ENCODE assay signal across 8 mouse cellular contexts in genomic region chr6:91616541-91616940, GRCm38 (mm10).
DNase-seq lines count a peak whose midpoint lies in the region; ATAC-seq and TF ChIP-seq lines count a peak whose summit lies in the region.

No protein-coding gene starts in this region.

- peak; percentile 91 for DNase-seq in heart, adult 11 months
- no peak for DNase-seq in heart, adult 2 months
- DNase-seq in adipocyte (ENCODE audit: low spot score) = peak; percentile 31
- DNase-seq in cerebellum, adult 11 months = no peak
- DNase-seq in cerebellum, postnatal 25 days = no peak

- H3K79me2 ChIP-seq in heart, adult 2 months (replicated peaks; ENCODE audit: control insufficient read depth, insufficient read depth, low read length) = no peaks in the 10 kb centered on the region

- H3K27ac ChIP-seq in heart, adult 2 months = no peak overlapping the region
- H3K27ac ChIP-seq in heart, embryonic 16.5 days (ENCODE audit: low read length) = no peak overlapping the region
- H3K27ac ChIP-seq in limb, embryonic 12.5 days = peak overlapping the region; percentile 79; the same call in 1 of the 2 replicates
- H3K27ac ChIP-seq in neural tube, embryonic 13.5 days (replicated peaks) = peak overlapping the region; percentile 93

- intact Hi-C loops in heart, adult 2 months (cut with DNase I) = no loop called here

- no peak overlapping the region for H3K9ac ChIP-seq in heart, adult 2 months (ENCODE audit: low read depth, low read length)
- no peak overlapping the region; the same call in 1 of the 2 replicates for H3K9ac ChIP-seq in heart, embryonic 16.5 days (ENCODE audit: low read length)
- H3K9ac ChIP-seq in limb, embryonic 12.5 days (replicated peaks) = peak overlapping the region; percentile 63
- H3K9ac ChIP-seq in neural tube, embryonic 13.5 days = peak overlapping the region; percentile 76

- WGBS in heart, adult 2 months = 87% methylated on average over 7 of the region's 7 CpGs
- WGBS in heart, embryonic 16.5 days = 70% methylated on average over 7 of the region's 7 CpGs
- 71% methylated on average over 7 of the region's 7 CpGs for WGBS in limb, embryonic 12.5 days
- WGBS in neural tube, embryonic 13.5 days = 35% methylated on average over 7 of the region's 7 CpGs

- no peak for TF ChIP-seq CTCF in heart, adult 2 months (IDR thresholded peaks at IDR 0.05)

- no peak for TF ChIP-seq EP300 in heart, adult 2 months (IDR thresholded peaks at IDR 0.05; ENCODE audit: insufficient read depth, low read depth, low read length)

- no peaks in the 10 kb centered on the region for H3K36me3 ChIP-seq in heart, adult 2 months (ENCODE audit: control insufficient read depth, insufficient read depth, low read length)
- no peaks in the 10 kb centered on the region for H3K36me3 ChIP-seq in heart, embryonic 16.5 days (ENCODE audit: control insufficient read depth, insufficient read depth)
- H3K36me3 ChIP-seq in limb, embryonic 12.5 days = no peaks in the 10 kb centered on the region
- no peaks in the 10 kb centered on the region for H3K36me3 ChIP-seq in neural tube, embryonic 13.5 days

- H3K4me1 ChIP-seq in heart, adult 2 months (ENCODE audit: control insufficient read depth, insufficient read depth, low read length) = peaks cover 7% of the 10 kb centered on the region
- peaks cover 20% of the 10 kb centered on the region for H3K4me1 ChIP-seq in heart, embryonic 16.5 days (ENCODE audit: control insufficient read depth, insufficient read depth, low read length)
- H3K4me1 ChIP-seq in limb, embryonic 12.5 days (replicated peaks) = peaks cover 17% of the 10 kb centered on the region
- peaks cover 25% of the 10 kb centered on the region for H3K4me1 ChIP-seq in neural tube, embryonic 13.5 days (replicated peaks)

- H3K4me3 ChIP-seq in heart, adult 2 months = no peak overlapping the region
- H3K4me3 ChIP-seq in heart, embryonic 16.5 days (ENCODE audit: low read length) = peak overlapping the region; percentile 41
- H3K4me3 ChIP-seq in limb, embryonic 12.5 days (replicated peaks) = peak overlapping the region; percentile 37
- H3K4me3 ChIP-seq in neural tube, embryonic 13.5 days = peak overlapping the region; percentile 37

- no peak for ATAC-seq in heart, embryonic 16.5 days (replicated peaks; ENCODE audit: extremely low read depth, insufficient read depth, low FRiP score)
- no peak for ATAC-seq in limb, embryonic 12.5 days (ENCODE audit: insufficient number of reproducible peaks, insufficient read depth, low FRiP score, low TSS enrichment, low read depth)
- peak; percentile 74 for ATAC-seq in neural tube, embryonic 13.5 days (ENCODE audit: low read depth)

- TF ChIP-seq POLR2A in heart, adult 2 months (IDR thresholded peaks at IDR 0.05; ENCODE audit: insufficient read depth, low read depth, low read length) = no peak

- H3K4me2 ChIP-seq in heart, embryonic 16.5 days (ENCODE audit: low read depth, low read length) = peak overlapping the region; percentile 53
- H3K4me2 ChIP-seq in limb, embryonic 12.5 days = peak overlapping the region; percentile 61
- H3K4me2 ChIP-seq in neural tube, embryonic 13.5 days = peak overlapping the region; percentile 60

- no peaks in the 10 kb centered on the region for H3K27me3 ChIP-seq in heart, adult 2 months (ENCODE audit: control insufficient read depth, insufficient read depth, low read length)
- no peaks in the 10 kb centered on the region for H3K27me3 ChIP-seq in heart, embryonic 16.5 days (ENCODE audit: control insufficient read depth, insufficient read depth, low read length)
- H3K27me3 ChIP-seq in limb, embryonic 12.5 days = no peaks in the 10 kb centered on the region
- no peaks in the 10 kb centered on the region for H3K27me3 ChIP-seq in neural tube, embryonic 13.5 days

- H3K9me3 ChIP-seq in heart, embryonic 16.5 days (replicated peaks; ENCODE audit: control insufficient read depth, low read length) = peaks cover 5% of the 10 kb centered on the region
- no peaks in the 10 kb centered on the region for H3K9me3 ChIP-seq in limb, embryonic 12.5 days
- peaks cover 6% of the 10 kb centered on the region; the same call in 1 of the 2 replicates for H3K9me3 ChIP-seq in neural tube, embryonic 13.5 days

Comparison
In these comparisons a context has a peak if more than half of its experiments do, and no peak if none do; other contexts are left out.
1. DNase-seq: peak in heart, adult 11 months (single experiment) and adipocyte (single experiment); none in heart, adult 2 months (0 of 2), cerebellum, adult 11 months (single experiment) and cerebellum, postnatal 25 days (0 of 2).
2. H3K27ac ChIP-seq: peak in limb, embryonic 12.5 days (single experiment) and neural tube, embryonic 13.5 days (single experiment); none in heart, adult 2 months (single experiment) and heart, embryonic 16.5 days (single experiment).
3. H3K9ac ChIP-seq: peak in limb, embryonic 12.5 days (single experiment) and neural tube, embryonic 13.5 days (single experiment); none in heart, adult 2 months (single experiment) and heart, embryonic 16.5 days (single experiment).
4. Peak in every context shown above with its lines, with median percentiles within 50 percentile points of each other: H3K4me2 ChIP-seq.